Mouse (Mus musculus) embryonic facial prominence, embryonic 14.5 days (tissue): ENCODE data around the gene Mcts2. TPM values are rescaled to one million over a fixed set of nuclear protein-coding genes. Genes with fewer than 3 reads are reported as not detected.

Experiments
- ATAC-seq: fragments of 200-750 bp; cut with Nextera tagmentation; 2 replicates; pipeline ENCODE4 v1.8.0; 2017; ENCODE audit warnings: low read depth, moderate number of reproducible peaks, moderate TSS enrichment
- DNase-seq: peaks from one replicate; pipeline ENCODE4 v3.0.0-alpha.2; 2015; ENCODE audit warnings: low spot score
- H3K27ac ChIP-seq: fragments of 300-500 bp; sonication (generic); replicated peaks from 2 replicates; pipeline ENCODE4 v1.5.1; 2014; ENCODE audit warnings: low read depth, mild to moderate bottlenecking, low read length, moderate library complexity
- H3K27me3 ChIP-seq: fragments of 300-500 bp; sonication (generic); replicated peaks from 2 replicates; pipeline ENCODE4 v1.6.1; 2014; ENCODE audit warnings: low read length; ENCODE audit not compliant: control insufficient read depth, insufficient read depth
- H3K36me3 ChIP-seq: fragments of 300-500 bp; sonication (generic); 2 replicates; pipeline ENCODE4 v1.6.1; 2014; ENCODE audit warnings: low read length, mixed read lengths; ENCODE audit not compliant: control insufficient read depth, insufficient read depth
- H3K4me1 ChIP-seq: fragments of 300-500 bp; sonication (generic); 2 replicates; pipeline ENCODE4 v1.6.1; 2014; ENCODE audit warnings: antibody characterized with exemption, low read length; ENCODE audit not compliant: control insufficient read depth, insufficient read depth
- H3K4me2 ChIP-seq: fragments of 300-500 bp; sonication (generic); 2 replicates; pipeline ENCODE4 v1.6.1; 2014; ENCODE audit warnings: low read depth, mild to moderate bottlenecking, low read length, moderate library complexity, mixed read lengths
- H3K4me3 ChIP-seq: fragments of 300-500 bp; sonication (generic); 2 replicates; pipeline ENCODE4 v1.5.1; 2014; ENCODE audit warnings: low read depth, mild to moderate bottlenecking, low read length
- H3K9ac ChIP-seq: fragments of 300-500 bp; sonication (generic); 2 replicates; pipeline ENCODE4 v1.6.1; 2014; ENCODE audit warnings: low read depth, mild to moderate bottlenecking, low read length, moderate library complexity, mixed read lengths
- H3K9me3 ChIP-seq: fragments of 300-500 bp; sonication (generic); 2 replicates; pipeline ENCODE4 v1.6.1; 2016; ENCODE audit warnings: low read length; ENCODE audit not compliant: control insufficient read depth
- WGBS: fragments of 180-500 bp; shearing (Covaris S2); extraction: QIAGEN DNeasy Blood & Tissue Kit; methylation state at CpG from one replicate; pipeline ENCODE4 v1.1.7; 2014; 5-methylcytosine and 5-hydroxymethylcytosine counted together
- polyA plus RNA-seq: library from polyadenylated mRNA; unstranded; fragments of >200 nt; fragmentation: Nextera tagmentation; extraction: Ambion mirVana; gene quantifications from 2 replicates; pipeline ENCODE4 v1.2.1, GENCODE M21; 2014

Mcts2 gene
- polyA plus RNA-seq, 1 experiment from 2014 or later, result 26.7 TPM

DNA sequence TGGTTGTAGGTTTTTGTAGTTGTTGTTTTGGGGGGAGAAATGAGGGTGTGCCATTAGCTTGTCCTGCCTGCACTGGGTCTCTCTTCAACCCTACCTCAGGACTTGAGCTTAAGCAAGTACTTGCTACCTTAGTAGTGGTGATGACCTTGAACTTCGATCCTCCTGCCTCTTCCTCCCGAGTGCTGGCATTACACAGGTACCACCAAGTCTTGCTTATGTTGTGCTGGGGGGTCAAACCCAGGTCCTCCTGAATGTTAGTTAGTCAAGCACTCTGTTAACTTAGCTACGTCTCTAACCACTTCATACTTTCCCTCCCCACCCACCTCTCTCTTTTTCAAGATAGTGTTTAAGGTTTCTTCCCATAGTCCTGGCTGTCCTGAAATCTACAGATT is 37.5 kb downstream of the Mcts2 start:
- no peaks in the 10 kb centered on the region for H3K36me3 ChIP-seq
- H3K27ac ChIP-seq, result no peak overlapping the region
- DNase-seq (no peak), ATAC-seq (no peak)
- H3K4me1 ChIP-seq, result peaks cover 27% of the 10 kb centered on the region
- H3K4me3 ChIP-seq, result peak overlapping the region; percentile 35
- peak overlapping the region; percentile 66 for H3K9ac ChIP-seq
- no peaks in the 10 kb centered on the region for H3K27me3 ChIP-seq
- no peaks in the 10 kb centered on the region for H3K9me3 ChIP-seq
- H3K4me2 ChIP-seq, result peak overlapping the region; percentile 68
- WGBS, result 65% methylated on average over 3 of the region's 3 CpGs

DNA sequence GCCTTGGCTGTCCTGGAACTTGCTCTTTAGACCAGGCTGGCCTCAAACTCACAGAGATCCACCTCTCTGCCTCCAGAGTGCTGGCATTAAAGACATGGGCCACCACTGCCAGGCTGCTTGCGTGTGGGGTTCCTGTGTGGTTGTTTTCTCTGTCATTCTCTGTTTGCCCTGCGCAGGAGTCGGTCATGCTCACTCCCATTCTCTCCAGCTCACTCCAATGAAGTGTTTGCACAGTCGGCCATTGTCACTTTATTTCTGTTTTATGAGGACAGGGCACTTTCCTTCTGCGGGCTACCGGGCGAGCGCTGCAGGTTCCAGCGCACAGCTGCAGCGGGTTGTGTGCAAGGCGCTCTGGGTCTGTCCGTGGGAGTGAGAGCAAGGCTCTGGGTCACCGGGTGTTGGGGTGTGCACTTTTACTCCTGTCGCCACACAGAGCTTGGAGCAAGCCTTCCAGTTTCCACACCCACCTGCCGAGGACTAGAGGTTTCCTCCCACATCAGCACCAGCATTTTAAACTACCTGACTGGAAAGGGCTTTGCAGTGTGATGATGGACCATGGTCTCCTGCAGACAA is 38.4 kb downstream of the Mcts2 start:
- WGBS, result 71% methylated on average over 15 of the region's 15 CpGs
- Histone ChIP-seq H3K27me3 (no peaks in the 10 kb centered on the region), H3K4me3 (no peak overlapping the region), H3K9me3 (no peaks in the 10 kb centered on the region), H3K4me2 (no peak overlapping the region), H3K9ac (no peak overlapping the region), H3K36me3 (no peaks in the 10 kb centered on the region), H3K27ac (no peak overlapping the region), H3K4me1 (peaks cover 37% of the 10 kb centered on the region)
- ATAC-seq (no peak), DNase-seq (no peak)

DNA sequence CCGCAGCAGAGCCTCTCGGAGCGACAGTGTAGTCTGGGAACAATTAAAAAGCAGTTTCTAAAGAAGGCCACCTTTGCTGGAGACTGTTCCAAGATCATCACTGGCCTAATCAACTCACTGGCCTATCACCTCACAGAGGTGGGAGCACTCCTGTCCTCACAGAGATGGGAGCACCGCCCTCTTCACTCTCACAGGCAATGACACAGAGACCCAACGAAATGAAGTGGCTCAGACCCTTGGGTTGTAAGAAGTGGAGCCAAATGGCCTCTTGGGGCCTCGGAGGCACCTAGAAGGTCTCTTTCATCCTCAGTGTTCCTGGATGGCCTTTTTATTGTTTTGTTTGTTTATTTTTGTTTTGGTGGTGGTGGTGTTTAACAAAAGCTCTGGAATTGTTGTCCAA is 39.4 kb downstream of the Mcts2 start:
- no peak overlapping the region for H3K4me3 ChIP-seq
- H3K4me2 ChIP-seq, result no peak overlapping the region
- H3K4me1 ChIP-seq, result peaks cover 40% of the 10 kb centered on the region
- no peak overlapping the region for H3K9ac ChIP-seq
- ATAC-seq, result no peak
- DNase-seq, result no peak
- no peaks in the 10 kb centered on the region for H3K36me3 ChIP-seq
- no peaks in the 10 kb centered on the region for H3K9me3 ChIP-seq
- WGBS, result 62% methylated on average over 6 of the region's 6 CpGs
- H3K27me3 ChIP-seq, result no peaks in the 10 kb centered on the region
- no peak overlapping the region for H3K27ac ChIP-seq

DNA sequence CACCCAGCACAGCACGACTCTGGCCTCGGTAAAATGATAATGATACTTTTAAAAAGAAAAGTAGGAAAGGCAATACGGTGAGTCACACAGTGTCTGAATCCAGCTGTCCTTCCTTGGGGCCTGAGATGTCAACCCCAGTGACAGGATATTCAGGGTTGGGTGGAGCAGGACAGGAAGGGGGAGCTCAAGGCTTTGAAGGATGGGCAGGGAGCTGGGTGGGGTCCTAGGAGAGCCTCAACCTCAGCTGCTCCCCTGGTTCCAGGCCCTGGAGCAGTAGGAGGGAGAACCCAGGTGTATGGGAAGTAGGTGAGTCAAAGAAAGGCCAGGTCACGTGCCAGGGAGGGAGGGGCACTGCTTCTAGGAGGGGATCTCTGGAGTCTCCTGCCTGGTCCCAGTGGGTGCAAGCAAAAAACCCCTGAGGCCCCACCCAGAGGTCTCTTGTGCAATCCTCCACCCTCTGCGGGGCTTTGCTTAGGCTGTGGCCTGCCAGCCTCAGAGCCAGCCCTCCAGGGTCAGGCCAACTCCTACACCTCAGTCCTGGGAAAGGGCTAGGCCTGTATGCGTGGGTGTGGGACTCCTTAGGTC is 40.0 kb downstream of the Mcts2 start:
- Histone ChIP-seq H3K4me2 (no peak overlapping the region), H3K27ac (peak overlapping the region; percentile 91), H3K9ac (no peak overlapping the region; the same call in 1 of the 2 replicates), H3K27me3 (no peaks in the 10 kb centered on the region), H3K9me3 (no peaks in the 10 kb centered on the region), H3K4me3 (no peak overlapping the region), H3K36me3 (no peaks in the 10 kb centered on the region), H3K4me1 (peaks cover 40% of the 10 kb centered on the region)
- DNase-seq (no peak), ATAC-seq (no peak)
- WGBS, result 40% methylated on average over 5 of the region's 6 CpGs

DNA sequence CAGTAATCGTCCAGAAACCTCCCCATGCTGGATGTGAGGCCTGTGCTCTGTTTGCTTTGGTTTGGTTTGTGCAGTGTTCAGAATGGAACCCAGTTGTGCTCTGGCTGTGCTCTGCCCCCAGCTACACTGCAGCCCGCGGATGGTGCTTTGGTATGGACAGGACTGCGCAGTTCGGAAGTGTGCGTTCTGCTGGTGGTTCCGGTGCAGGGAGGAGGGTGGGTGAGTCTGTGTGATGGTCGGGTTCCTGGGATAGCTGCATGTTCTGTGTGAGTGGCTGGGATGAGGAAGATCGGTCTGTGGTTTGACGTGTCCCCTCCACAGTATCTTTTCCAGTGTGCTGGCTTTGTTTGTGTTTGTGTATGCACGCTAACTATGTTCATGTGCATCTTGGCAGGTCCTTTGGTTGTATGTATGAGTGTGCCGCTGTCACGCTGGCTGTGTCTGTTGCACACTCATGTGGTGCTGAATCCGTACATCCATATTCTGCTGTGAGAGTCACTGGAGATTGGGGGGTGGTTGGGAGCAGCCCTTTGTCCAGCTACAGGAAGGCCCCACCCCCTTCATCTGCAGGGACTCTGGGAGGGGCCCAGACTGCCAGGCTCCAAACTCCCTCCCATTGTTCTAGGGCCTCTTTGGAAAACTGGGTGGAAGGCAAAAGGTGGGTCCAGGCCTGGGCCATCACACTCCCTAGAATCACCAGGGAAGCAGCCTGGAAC is 41.1 kb downstream of the Mcts2 start:
- H3K4me1 ChIP-seq, result peaks cover 40% of the 10 kb centered on the region
- no peak overlapping the region for H3K4me2 ChIP-seq
- 69% methylated on average over 14 of the region's 14 CpGs for WGBS
- no peaks in the 10 kb centered on the region for H3K27me3 ChIP-seq
- H3K36me3 ChIP-seq, result no peaks in the 10 kb centered on the region
- H3K4me3 ChIP-seq, result no peak overlapping the region
- DNase-seq (no peak), ATAC-seq (no peak)
- H3K9ac ChIP-seq, result no peak overlapping the region
- peak overlapping the region; percentile 91 for H3K27ac ChIP-seq
- H3K9me3 ChIP-seq, result no peaks in the 10 kb centered on the region

DNA sequence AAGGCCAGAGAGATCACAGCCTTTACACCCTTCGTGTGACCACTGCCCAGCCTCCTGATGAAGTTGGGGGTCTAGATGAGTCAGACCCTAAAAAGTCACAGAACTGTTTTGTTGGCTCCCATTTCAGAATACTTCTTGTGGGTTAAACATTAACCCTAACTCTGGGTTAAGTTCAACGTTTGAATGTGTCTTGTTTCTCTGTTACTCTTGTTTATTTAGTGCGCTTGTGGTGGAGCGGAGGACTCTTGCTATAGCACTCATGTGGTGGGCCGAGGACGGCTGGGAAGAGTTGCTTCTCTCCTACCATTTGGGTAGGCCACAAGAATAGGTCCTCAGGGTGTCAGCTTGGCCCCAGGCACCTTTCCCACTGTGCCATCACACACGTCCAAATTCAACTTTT is 41.8 kb downstream of the Mcts2 start:
- DNase-seq, result no peak
- no peaks in the 10 kb centered on the region for H3K27me3 ChIP-seq
- H3K4me3 ChIP-seq, result no peak overlapping the region
- no peaks in the 10 kb centered on the region for H3K36me3 ChIP-seq
- ATAC-seq, result no peak
- no peak overlapping the region for H3K4me2 ChIP-seq
- H3K27ac ChIP-seq, result peak overlapping the region; percentile 91
- WGBS, result 67% methylated on average over 7 of the region's 7 CpGs
- H3K9ac ChIP-seq, result no peak overlapping the region
- H3K4me1 ChIP-seq, result peaks cover 38% of the 10 kb centered on the region
- no peaks in the 10 kb centered on the region for H3K9me3 ChIP-seq

DNA sequence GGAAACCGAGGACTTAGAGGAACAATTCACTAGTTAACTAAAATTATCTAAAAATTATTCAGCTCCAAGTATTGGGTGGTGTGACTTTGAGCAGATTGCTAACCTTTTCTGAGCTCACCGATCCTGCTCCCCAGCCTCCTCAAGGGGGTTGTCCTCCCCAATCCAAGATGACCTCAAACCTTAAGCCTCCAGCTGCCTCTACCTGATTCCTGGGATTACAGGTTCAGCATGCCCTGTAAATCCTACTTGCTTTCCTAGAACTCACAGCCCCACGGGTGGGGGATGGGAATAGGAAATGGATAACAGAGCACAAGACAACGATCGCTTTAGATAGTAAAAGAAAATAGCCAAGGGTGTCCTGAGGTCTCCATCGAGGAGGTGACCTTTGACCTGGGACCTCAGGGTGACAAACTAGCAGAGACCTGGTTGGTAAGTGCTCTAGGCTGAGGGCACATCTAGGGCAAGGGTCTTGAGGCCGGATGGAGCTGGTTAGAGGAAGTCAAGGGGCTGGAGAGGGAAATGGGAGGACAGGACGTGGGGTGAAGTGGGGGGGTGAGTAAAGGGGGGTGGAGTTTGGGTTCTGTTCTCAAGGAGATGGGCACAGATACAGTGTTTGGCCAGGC is 42.3 kb downstream of the Mcts2 start:
- Histone ChIP-seq H3K4me2 (peak overlapping the region; percentile 26; the same call in 1 of the 2 replicates), H3K9me3 (no peaks in the 10 kb centered on the region)
- DNase-seq, result no peak

DNA sequence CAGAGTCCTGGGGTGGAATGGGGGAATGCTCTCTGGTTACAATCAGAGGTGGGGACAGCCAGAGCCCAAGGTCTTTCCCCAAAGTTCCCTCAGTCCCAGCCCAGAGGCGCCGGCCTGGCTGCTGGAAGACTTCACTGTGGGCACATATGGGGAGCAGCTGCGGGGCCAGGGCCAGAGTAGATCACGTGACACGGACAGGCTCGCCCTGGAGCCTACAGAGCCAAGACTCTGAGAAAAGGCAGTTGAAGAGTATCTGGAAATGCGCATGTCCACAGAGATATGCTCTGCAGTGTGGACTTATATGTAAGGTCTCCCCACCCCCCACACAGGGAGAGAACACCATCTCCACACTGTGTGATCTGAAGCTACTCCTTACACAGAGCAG is 42.8 kb downstream of the Mcts2 start:
- Histone ChIP-seq H3K9me3 (no peaks in the 10 kb centered on the region), H3K4me2 (peak overlapping the region; percentile 26; the same call in 1 of the 2 replicates), H3K4me1 (peaks cover 37% of the 10 kb centered on the region), H3K27ac (peak overlapping the region; percentile 91), H3K27me3 (no peaks in the 10 kb centered on the region), H3K9ac (0 out of 2 replicates have a peak overlapping the region, but pooled peaks have one; percentile 19), H3K36me3 (no peaks in the 10 kb centered on the region), H3K4me3 (no peak overlapping the region)
- DNase-seq, result peak; percentile 92
- WGBS, result 7% methylated on average over 6 of the region's 7 CpGs
- ATAC-seq, result peak; percentile 84

More for the DNA sequence above, 42.3 kb downstream of the Mcts2 start:
- Histone ChIP-seq H3K36me3 (no peaks in the 10 kb centered on the region), H3K4me3 (no peak overlapping the region), H3K27ac (peak overlapping the region; percentile 91), H3K4me1 (peaks cover 34% of the 10 kb centered on the region), H3K27me3 (no peaks in the 10 kb centered on the region), H3K9ac (0 out of 2 replicates have a peak overlapping the region, but pooled peaks have one; percentile 19)
- 20% methylated on average over 8 of the region's 8 CpGs for WGBS
- no peak; the same call in 1 of the 2 replicates for ATAC-seq
